Mouse (Mus musculus): ENCODE results near the gene Retreg3. TPM values are rescaled to one million over a fixed set of nuclear protein-coding genes. Genes with fewer than 3 reads are reported as not detected.
"Not testable (repeated sequence)": the region's sequence is repeated elsewhere in the genome, so short reads cannot be mapped to it uniquely, and the experiment has no call there.

Retreg3 gene
- polyA plus RNA-seq, 1 experiment from 2014 or later, result 28.5 TPM

GRCm38 (mm10) chr11:101161551-101161950, 41.9 kb upstream of the Retreg3 start:
- H3K27me3 ChIP-seq, result peaks cover 75% of the 10 kb centered on the region
- H3K27ac ChIP-seq, result no peak overlapping the region
- 85% methylated on average over 15 of the region's 15 CpGs for WGBS
- H3K36me3 ChIP-seq, result peaks cover 34% of the 10 kb centered on the region
- peaks cover 12% of the 10 kb centered on the region for H3K4me1 ChIP-seq (replicated peaks)
- no peaks in the 10 kb centered on the region for H3K9me3 ChIP-seq
- H3K4me2 ChIP-seq (replicated peaks), result no peak overlapping the region
- no peak for ATAC-seq
- no peak overlapping the region for H3K9ac ChIP-seq (replicated peaks)
- H3K4me3 ChIP-seq (replicated peaks), result no peak overlapping the region

DNA sequence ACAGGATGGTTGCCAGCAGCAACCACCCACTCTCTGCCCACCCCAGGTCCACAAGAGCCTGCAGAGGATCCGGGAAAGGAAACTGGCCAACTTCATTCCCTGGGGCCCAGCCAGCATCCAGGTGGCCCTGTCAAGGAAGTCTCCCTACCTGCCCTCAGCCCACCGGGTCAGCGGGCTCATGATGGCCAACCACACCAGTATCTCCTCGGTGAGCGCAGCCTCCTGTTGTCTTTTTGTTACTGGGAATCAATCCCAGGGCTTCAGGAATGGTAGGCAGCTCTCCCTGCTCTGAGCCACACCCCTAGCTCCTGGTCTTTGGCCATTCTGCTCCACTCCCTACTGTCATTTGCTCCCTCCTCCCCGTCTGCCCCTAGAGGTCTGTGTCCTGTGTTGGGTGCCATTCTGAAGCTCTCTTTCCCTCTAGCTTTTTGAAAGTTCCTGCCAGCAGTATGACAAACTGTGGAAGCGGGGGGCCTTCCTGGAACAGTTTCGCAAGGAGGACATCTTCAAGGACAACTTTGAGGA, 41.4 kb upstream of the Retreg3 start:
- Histone ChIP-seq H3K4me1 (replicated peaks) (peaks cover 17% of the 10 kb centered on the region), H3K27me3 (peaks cover 70% of the 10 kb centered on the region), H3K36me3 (peaks cover 30% of the 10 kb centered on the region)
- not testable (repeated sequence) for H3K27ac ChIP-seq; H3K9me3 ChIP-seq; H3K9ac ChIP-seq (replicated peaks); H3K4me3 ChIP-seq (replicated peaks); H3K4me2 ChIP-seq (replicated peaks); ATAC-seq
- 83% methylated on average over 8 of the region's 8 CpGs for WGBS

GRCm38 (mm10) chr11:101160151-101160550, 40.5 kb upstream of the Retreg3 start:
- H3K9me3 ChIP-seq; H3K9ac ChIP-seq (replicated peaks); ATAC-seq; H3K4me3 ChIP-seq (replicated peaks); H3K27ac ChIP-seq; H3K4me2 ChIP-seq (replicated peaks): not testable (repeated sequence)
- Histone ChIP-seq H3K4me1 (replicated peaks) (peaks cover 26% of the 10 kb centered on the region), H3K36me3 (peaks cover 30% of the 10 kb centered on the region), H3K27me3 (peaks cover 61% of the 10 kb centered on the region)
- WGBS, result 72% methylated on average over 8 of the region's 10 CpGs

DNA sequence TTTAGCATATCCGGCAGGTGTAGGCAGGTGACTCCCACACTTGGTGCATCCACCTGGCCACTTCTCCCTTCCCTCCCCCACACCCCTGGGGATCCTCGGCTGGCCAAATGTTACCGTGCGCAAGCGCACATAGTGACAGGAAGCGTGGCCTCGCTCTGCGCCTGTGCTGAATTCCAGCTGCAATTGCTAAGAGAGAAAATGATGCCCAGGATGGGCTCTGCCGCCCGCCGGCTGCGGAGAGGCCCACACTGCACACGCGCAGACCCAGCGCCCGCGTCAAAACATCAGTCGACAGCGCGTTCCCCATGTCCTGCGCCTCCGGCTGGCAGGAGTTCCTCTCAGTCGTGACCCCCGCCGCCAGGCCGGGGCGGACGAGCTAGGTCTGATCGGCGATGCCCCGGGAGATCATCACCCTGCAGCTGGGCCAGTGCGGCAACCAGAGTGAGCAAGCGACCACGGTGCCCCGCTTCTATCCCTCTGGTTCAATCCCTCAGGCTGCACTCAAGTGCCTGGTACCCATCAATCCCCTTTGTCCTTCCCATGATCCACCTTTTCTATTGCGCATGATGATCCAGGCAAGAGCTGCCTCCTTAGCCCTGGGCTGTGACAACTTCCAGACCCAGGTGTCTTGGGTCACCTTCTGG, 36.2 kb upstream of the Retreg3 start, which contains the start of gene Tubg2:
Tubg2 (plus strand) TSS at position 180 of the 644 bp plus-strand sequence.
- H3K36me3 ChIP-seq, result no peaks in the 10 kb centered on the region
- 2% methylated on average over 36 of the region's 36 CpGs for WGBS
- H3K9me3 ChIP-seq, result no peaks in the 10 kb centered on the region
- peak within 1 kb of the TSS; percentile 76 for H3K9ac ChIP-seq (replicated peaks)
- ATAC-seq, result peak; percentile 95
- H3K27me3 ChIP-seq, result peaks cover 18% of the 10 kb centered on the region
- peak within 1 kb of the TSS; percentile 91 for H3K27ac ChIP-seq
- H3K4me3 ChIP-seq (replicated peaks), result peak within 1 kb of the TSS; percentile 48
- H3K4me2 ChIP-seq (replicated peaks), result peak within 1 kb of the TSS; percentile 68
- H3K4me1 ChIP-seq (replicated peaks), result peaks cover 17% of the 10 kb centered on the region

- H3K27me3 ChIP-seq, result peaks cover 17% of the 10 kb centered on the region
- no peaks in the 10 kb centered on the region for H3K9me3 ChIP-seq
- WGBS, result 70% methylated on average over 6 of the region's 6 CpGs
- ATAC-seq, result no peak
- 0 out of 2 replicates have a peak overlapping the region, but pooled peaks have one; percentile 7 for H3K9ac ChIP-seq (replicated peaks)
- H3K4me2 ChIP-seq (replicated peaks), result peak overlapping the region; percentile 68
- peak overlapping the region; percentile 91 for H3K27ac ChIP-seq
- H3K4me3 ChIP-seq (replicated peaks), result no peak overlapping the region
- peaks cover 17% of the 10 kb centered on the region for H3K4me1 ChIP-seq (replicated peaks)
- no peaks in the 10 kb centered on the region for H3K36me3 ChIP-seq
These were observed 35.5 kb upstream of the Retreg3 start for GRCm38 (mm10) chr11:101155151-101155550.

DNA sequence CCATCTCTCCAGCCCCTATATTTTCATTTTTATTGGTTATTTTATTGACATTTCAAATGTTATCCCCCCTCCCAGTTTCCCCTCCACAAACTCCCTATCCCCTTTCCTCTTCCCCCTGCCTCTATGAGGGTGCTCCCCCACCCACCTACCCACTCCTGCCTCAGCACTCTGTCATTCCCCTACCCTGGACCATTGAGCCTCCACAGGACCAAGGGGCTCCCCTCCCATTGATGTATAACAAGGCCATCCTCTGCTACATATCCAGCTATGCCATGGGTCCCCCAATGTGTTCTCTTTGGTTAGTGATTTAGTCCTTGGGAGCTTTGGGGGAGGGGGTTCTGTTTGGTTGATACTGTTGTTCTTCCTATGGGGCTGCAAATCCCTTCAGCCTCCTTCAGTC, 35.0 kb upstream of the Retreg3 start:
- Histone ChIP-seq H3K4me3 (replicated peaks) (no peak overlapping the region), H3K27me3 (peaks cover 17% of the 10 kb centered on the region), H3K9ac (replicated peaks) (no peak overlapping the region), H3K4me2 (replicated peaks) (no peak overlapping the region), H3K27ac (no peak overlapping the region), H3K9me3 (no peaks in the 10 kb centered on the region), H3K4me1 (replicated peaks) (peaks cover 19% of the 10 kb centered on the region), H3K36me3 (no peaks in the 10 kb centered on the region)
- no peak for ATAC-seq

- no peaks in the 10 kb centered on the region for H3K36me3 ChIP-seq
- no peak overlapping the region for H3K27ac ChIP-seq
- peaks cover 5% of the 10 kb centered on the region for H3K27me3 ChIP-seq
- 84% methylated on average over 1 of the region's 1 CpGs for WGBS
- no peaks in the 10 kb centered on the region for H3K9me3 ChIP-seq
- no peak overlapping the region for H3K4me2 ChIP-seq (replicated peaks)
- ATAC-seq, result no peak
- H3K4me3 ChIP-seq (replicated peaks), result no peak overlapping the region
- peaks cover 29% of the 10 kb centered on the region for H3K4me1 ChIP-seq (replicated peaks)
- no peak overlapping the region for H3K9ac ChIP-seq (replicated peaks)
These were observed 33.1 kb upstream of the Retreg3 start for GRCm38 (mm10) chr11:101152825-101153224.

DNA sequence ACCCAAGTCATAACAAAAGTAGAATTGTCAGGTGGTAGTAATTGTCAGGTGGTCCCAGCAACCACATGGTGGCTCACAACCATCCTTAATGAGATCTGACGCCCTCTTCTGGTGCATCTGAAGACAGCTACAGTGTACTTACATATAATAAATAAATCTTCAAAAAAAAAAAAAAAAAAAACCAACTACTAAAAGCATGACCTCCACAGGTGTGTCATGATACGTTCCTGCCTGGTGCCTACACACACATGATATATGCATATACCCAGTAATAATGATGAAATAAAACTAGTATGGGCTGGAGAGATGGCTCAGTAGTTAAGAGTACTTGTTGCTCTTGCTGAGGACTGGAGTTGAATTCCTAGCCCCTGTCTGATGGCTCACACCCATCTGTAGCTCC, 31.4 kb upstream of the Retreg3 start:
- H3K9ac ChIP-seq (replicated peaks), result no peak overlapping the region
- H3K4me2 ChIP-seq (replicated peaks), result no peak overlapping the region
- H3K9me3 ChIP-seq, result no peaks in the 10 kb centered on the region
- ATAC-seq, result no peak
- no peak overlapping the region for H3K27ac ChIP-seq
- no peak overlapping the region for H3K4me3 ChIP-seq (replicated peaks)
- 46% methylated on average over 2 of the region's 2 CpGs for WGBS
- H3K4me1 ChIP-seq (replicated peaks), result peaks cover 31% of the 10 kb centered on the region
- no peaks in the 10 kb centered on the region; the same call in 1 of the 2 replicates for H3K27me3 ChIP-seq
- no peaks in the 10 kb centered on the region for H3K36me3 ChIP-seq

DNA sequence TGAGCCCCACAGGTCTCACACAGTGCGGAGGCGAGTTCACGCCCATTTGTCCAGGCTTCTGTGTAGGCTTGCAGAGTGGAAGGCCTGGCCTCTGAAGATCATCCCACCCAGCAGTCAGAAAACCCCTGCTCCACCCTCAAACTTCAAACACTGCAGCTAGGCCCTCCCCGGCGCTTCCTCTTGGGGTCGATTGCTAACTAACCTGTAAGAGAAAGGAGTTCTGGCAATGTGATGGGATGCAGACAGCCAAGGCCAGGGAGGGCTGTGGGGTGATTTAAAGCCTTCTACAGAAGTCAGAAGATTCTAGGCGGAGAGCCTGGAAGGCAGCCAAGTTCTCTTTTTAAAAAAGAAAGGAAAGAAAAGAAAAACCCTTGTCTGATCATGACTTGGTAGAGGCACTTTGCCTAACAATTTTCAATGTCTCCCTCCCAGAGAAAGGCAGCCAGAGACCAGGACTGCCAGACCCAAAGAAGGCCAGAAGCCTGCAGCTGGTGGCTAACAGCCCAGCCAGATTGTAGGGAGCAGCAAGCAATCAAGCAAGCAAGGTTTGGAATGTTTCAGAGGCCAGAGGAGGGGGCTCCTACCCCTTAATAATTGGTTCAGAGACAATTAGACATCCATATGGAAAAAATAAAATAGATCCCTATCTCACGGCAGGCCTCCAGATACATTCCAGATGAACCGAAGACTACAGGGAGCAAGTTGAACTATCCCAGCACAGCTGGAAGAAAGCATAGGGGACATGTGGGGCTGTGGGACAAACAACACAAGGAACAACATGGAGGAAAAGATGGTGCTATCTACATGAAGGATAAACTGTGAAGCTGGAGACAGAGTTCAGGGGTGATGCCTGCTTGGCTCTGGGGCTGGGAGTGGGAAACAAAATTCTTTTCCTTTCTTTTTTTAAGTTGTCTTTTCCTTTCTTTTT, 29.7 kb upstream of the Retreg3 start:
- no peak for ATAC-seq
- 63% methylated on average over 9 of the region's 9 CpGs for WGBS
- H3K4me2 ChIP-seq (replicated peaks), result no peak overlapping the region
- no peaks in the 10 kb centered on the region; the same call in 1 of the 2 replicates for H3K27me3 ChIP-seq
- peak overlapping the region; percentile 36 for H3K27ac ChIP-seq
- H3K36me3 ChIP-seq, result no peaks in the 10 kb centered on the region
- no peak overlapping the region for H3K4me3 ChIP-seq (replicated peaks)
- H3K9ac ChIP-seq (replicated peaks), result no peak overlapping the region
- peaks cover 20% of the 10 kb centered on the region for H3K4me1 ChIP-seq (replicated peaks)
- H3K9me3 ChIP-seq, result no peaks in the 10 kb centered on the region

GRCm38 (mm10) chr11:101148751-101149150, 29.1 kb upstream of the Retreg3 start:
- H3K4me2 ChIP-seq (replicated peaks), result no peak overlapping the region
- H3K9me3 ChIP-seq, result no peaks in the 10 kb centered on the region
- peaks cover 24% of the 10 kb centered on the region for H3K4me1 ChIP-seq (replicated peaks)
- ATAC-seq, result no peak
- H3K27me3 ChIP-seq, result no peaks in the 10 kb centered on the region; the same call in 1 of the 2 replicates
- no peak overlapping the region for H3K9ac ChIP-seq (replicated peaks)
- WGBS, result 71% methylated on average over 10 of the region's 10 CpGs
- no peak overlapping the region for H3K4me3 ChIP-seq (replicated peaks)
- no peaks in the 10 kb centered on the region for H3K36me3 ChIP-seq
- H3K27ac ChIP-seq, result peak overlapping the region; percentile 36

DNA sequence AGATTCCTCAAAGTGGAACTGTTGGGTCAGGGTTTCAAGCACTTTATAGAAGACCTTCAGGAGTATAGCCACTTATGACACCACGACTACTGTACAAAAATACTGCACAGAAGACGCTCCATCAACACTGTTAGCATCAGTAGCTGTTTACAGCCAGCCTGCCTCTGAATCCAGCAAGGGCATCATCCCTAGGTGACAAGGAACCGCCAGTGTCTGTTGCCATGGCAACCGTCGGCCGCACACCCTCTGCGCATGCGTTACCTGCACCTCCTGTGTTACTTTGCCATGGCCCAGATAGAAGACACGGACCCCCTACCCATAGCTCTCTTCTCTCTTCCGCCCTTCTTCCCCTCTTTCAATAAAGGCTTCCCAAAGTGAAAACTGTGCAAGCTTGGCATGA, 26.7 kb upstream of the Retreg3 start:
- Histone ChIP-seq H3K36me3 (no peaks in the 10 kb centered on the region), H3K4me1 (replicated peaks) (peaks cover 28% of the 10 kb centered on the region), H3K4me2 (replicated peaks) (peak overlapping the region; percentile 3; the same call in 1 of the 2 replicates), H3K9me3 (no peaks in the 10 kb centered on the region), H3K9ac (replicated peaks) (no peak overlapping the region), H3K27me3 (0 out of 2 replicates have a peak, but pooled peaks cover 3% of the 10 kb centered on the region), H3K4me3 (replicated peaks) (no peak overlapping the region), H3K27ac (peak overlapping the region; percentile 69)
- WGBS, result 20% methylated on average over 10 of the region's 10 CpGs
- ATAC-seq, result peak; percentile 74
